Mouse (Mus musculus) telencephalon, adult 2 months (tissue): ENCODE measurements at regions not wholly inside any gene's neighbourhood (a gene's known extent, or its start where the extent isn't known, plus 50 kb on each side); places are given as distances from the start of the nearest gene placed in this dataset.

ENCODE experiments used
- DNase-seq: peaks from one replicate; pipeline ENCODE4 v3.0.0-alpha.2; 2011; ENCODE audit warnings: low read depth, low spot score

GRCm38 (mm10) chr11:91648091-91648490 is 70.7 kb upstream of the Kif2b start:
- peak; percentile 39 for DNase-seq
